Mouse (Mus musculus) small intestine, adult 2 months (tissue): Measurements from ENCODE around the gene Vmn2r31. TPM values are rescaled to one million over a fixed set of nuclear protein-coding genes. Genes with fewer than 3 reads are reported as not detected.
"Not testable (repeated sequence)": the region's sequence is repeated elsewhere in the genome, so short reads cannot be mapped to it uniquely, and the experiment has no call there.

Experiments
- H3K27ac ChIP-seq: fragments of 200-500 bp; 2 replicates; pipeline ENCODE4 v1.5.1; 2012; ENCODE audit warnings: low read depth, low read length, control low read depth, inconsistent platforms; ENCODE audit not compliant: insufficient read depth
- H3K27me3 ChIP-seq: fragments of 200-500 bp; 2 replicates; pipeline ENCODE4 v1.6.1; 2012; ENCODE audit warnings: mild to moderate bottlenecking, moderate library complexity, low read length, inconsistent platforms; ENCODE audit not compliant: control insufficient read depth, insufficient read depth
- H3K36me3 ChIP-seq: fragments of 200-500 bp; 2 replicates; pipeline ENCODE4 v1.6.1; 2012; ENCODE audit warnings: mild to moderate bottlenecking, low read length, control low read depth, inconsistent platforms; ENCODE audit not compliant: control insufficient read depth, insufficient read depth
- H3K4me1 ChIP-seq: fragments of 200-500 bp; 2 replicates; pipeline ENCODE4 v1.6.1; 2012; ENCODE audit warnings: low read length, inconsistent platforms, mixed read lengths; ENCODE audit not compliant: control insufficient read depth, insufficient read depth, insufficient read length
- H3K4me3 ChIP-seq: fragments of 200-500 bp; 2 replicates; pipeline ENCODE4 v1.5.1; 2012; ENCODE audit warnings: low read depth, mild to moderate bottlenecking, control low read depth, inconsistent platforms, low read length, moderate library complexity
- WGBS: fragments of 180-500 bp; shearing (Covaris S2); methylation state at CpG from one replicate; pipeline ENCODE4 v1.1.7; 2018; 5-methylcytosine and 5-hydroxymethylcytosine counted together
- polyA plus RNA-seq: library from polyadenylated mRNA; depleted of rRNA; stranded (reverse); fragments of >200 nt; gene quantifications from 2 replicates; pipeline ENCODE4 v1.2.3, GENCODE M21; 2012; rRNA removed

The Vmn2r31 gene
- polyA plus RNA-seq: not detected in 2 replicates

DNA sequence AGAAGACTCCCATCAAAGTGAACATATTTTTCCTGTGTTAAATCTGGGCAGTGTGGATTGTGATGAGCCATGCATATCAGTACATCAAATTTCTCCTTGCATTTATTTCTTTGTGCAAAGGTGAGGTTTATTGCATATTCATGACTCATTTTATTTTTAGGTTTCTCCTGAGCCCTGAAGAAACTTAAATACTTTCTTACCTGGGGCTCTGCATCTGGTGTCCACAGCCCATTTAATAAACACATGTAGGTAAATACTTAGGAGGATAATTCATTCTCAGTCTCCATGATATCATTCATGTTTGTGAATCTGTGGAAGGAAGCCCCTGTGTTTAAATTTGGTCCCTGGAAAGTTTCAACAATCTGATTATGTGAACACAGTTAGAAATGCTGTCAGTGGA, at the start of gene Vmn2r31:
Gene Vmn2r31 (minus strand): TSS at position 101 of the 400 bp plus-strand sequence.
- not testable (repeated sequence) for H3K27me3 ChIP-seq, H3K4me3 ChIP-seq, H3K4me1 ChIP-seq, H3K27ac ChIP-seq, H3K36me3 ChIP-seq

DNA sequence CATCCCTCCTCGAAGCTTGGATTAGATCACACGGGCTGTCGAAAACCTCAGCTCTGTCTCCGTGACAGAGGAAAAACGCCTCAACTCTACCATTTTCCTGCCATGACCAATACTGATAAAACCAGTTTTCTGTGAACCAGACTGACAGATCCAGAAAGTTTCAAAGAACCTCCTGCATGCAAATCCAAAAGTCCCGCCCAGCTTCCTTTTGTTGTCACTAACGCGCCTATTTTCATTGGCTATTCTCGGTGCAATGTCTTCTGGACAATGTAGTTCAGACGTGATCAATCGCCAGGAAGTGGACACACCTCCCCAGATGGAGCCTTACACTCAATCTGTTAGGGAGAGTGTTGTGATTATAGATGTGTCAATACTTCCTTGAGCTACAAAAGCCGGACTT, 25.1 kb downstream of the Vmn2r31 start, which contains the start of gene Gm45783:
Gene Gm45783 (minus strand): TSS at position 143 of the 400 bp plus-strand sequence.
- WGBS: 46% methylated on average over 12 of the region's 12 CpGs
- not testable (repeated sequence) for H3K36me3 ChIP-seq, H3K27me3 ChIP-seq, H3K27ac ChIP-seq, H3K4me3 ChIP-seq, H3K4me1 ChIP-seq

DNA sequence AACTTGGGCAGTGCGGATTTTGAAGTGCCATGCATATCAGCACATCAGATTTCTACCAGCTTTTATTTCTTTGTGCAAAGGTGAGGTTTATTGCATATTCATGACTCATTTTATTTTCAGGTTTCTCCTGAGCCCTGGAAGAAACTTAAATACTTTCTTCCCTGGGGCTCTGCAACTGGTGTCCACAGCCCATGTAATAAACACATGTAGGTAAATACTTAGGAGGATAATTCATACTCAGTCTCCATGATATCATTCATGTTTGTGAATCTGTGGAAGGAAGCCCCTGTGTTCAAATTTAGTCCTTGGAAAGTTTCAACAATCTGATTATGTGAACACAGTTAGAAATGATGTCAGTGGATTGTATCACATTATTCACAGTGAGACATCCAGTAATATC, 62.0 kb downstream of the Vmn2r31 start, which contains the start of gene Vmn2r30:
Gene Vmn2r30 (minus strand): TSS at position 101 of the 400 bp plus-strand sequence.
- not testable (repeated sequence) for H3K4me1 ChIP-seq, H3K36me3 ChIP-seq, H3K27ac ChIP-seq, H3K4me3 ChIP-seq, H3K27me3 ChIP-seq
- no CpG with 5 or more reads among the region's 1 CpGs for WGBS

Other genes starting within 250 kb of the Vmn2r31 start
- 0.19 and 0.37 TPM in 2 replicates for gene Zfp418, start 228.4 kb downstream of the Vmn2r31 start, polyA plus RNA-seq
- gene Zfp772, start 189.7 kb downstream of the Vmn2r31 start, polyA plus RNA-seq: 0.32 and 0.34 TPM in 2 replicates
- not detected in 2 replicates for gene Vmn2r29, start 152.4 kb downstream of the Vmn2r31 start, polyA plus RNA-seq
- gene Gm45844, start 121.4 kb downstream of the Vmn2r31 start, polyA plus RNA-seq: 0.23 TPM in 1 of 2 replicates, not detected in the other
- gene Clcn4, start 98.9 kb downstream of the Vmn2r31 start, polyA plus RNA-seq: 9.5 and 14.6 TPM in 2 replicates
- not detected in 2 replicates for gene Vmn2r30, start 62.1 kb downstream of the Vmn2r31 start, polyA plus RNA-seq
- gene Gm45783, start 25.1 kb downstream of the Vmn2r31 start, polyA plus RNA-seq: not detected in 2 replicates
- not detected in 2 replicates for gene Vmn2r32, start 80.3 kb upstream of the Vmn2r31 start, polyA plus RNA-seq
- not detected in 2 replicates for gene Vmn2r33, start 167.1 kb upstream of the Vmn2r31 start, polyA plus RNA-seq